Mouse (Mus musculus) heart, postnatal 10 days (tissue): ENCODE measurements around the gene Rpp30. TPM values are rescaled to one million over a fixed set of nuclear protein-coding genes. Genes with fewer than 3 reads are reported as not detected.
A peak's percentile ranks its signal among the peaks of the same experiment; 100 is the strongest.

ENCODE experiments used
- DNase-seq, 2 experiments: peaks; one replicate each; pipeline ENCODE4 v3.0.0; 2021
- intact Hi-C: fragments of 180-260 bp; cut with DNase I; formaldehyde crosslinking; loops from one replicate; pipeline ENCODE4 v1.15.1; 2025
- total RNA-seq, 2 experiments: library from RNA; stranded (reverse); gene quantifications; 2 replicates each; pipeline ENCODE4 v1.2.3; 2021

Gene Rpp30
- total RNA-seq = 10 to 100 TPM; 12.3 to 17.0 TPM

DNA sequence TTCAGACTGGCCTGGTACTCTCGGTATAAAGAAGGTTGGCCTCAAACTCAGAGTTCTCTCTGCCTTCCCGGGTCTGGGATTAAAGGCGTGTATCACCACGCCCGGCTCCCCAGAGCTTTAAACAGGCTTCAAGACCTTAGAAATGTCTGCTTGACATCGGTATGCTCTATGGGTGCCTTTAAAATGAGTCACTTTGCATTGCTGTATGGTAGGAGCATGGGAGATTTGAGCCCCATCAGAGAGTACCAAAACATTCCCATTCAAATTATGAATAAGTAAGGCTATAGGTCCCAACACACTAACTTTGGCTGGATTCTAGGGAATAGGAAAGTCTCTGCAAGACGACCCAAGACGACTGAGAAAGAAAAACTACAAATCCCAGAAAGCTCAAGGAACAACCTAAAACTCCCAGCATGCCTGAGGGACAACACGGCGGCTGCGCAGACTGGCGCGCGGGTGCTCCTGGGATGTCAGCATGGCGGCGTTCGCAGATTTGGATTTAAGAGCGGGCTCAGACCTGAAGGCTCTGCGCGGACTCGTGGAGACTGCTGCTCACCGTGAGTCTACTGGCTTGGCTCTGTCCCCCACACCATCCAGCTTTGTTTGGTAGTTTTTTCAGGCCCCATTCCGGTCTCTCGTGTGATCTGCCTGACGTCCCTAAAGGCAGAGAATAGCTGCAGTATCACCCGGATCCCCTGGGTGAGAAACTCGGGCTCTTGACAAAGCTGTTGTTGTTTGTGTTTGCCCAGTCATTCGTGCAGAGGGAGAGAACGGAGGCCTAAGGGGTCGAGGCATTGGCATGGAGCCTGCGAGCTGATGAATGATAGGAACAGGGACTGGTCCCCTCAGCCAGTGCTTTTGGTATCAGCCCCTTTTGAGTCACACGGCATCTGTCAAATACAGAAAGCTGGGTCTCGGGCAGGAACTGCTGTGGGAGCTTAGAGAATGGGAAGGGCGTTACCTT lies at the start of gene Rpp30:
Rpp30 (plus strand) TSS at position 455 of the 964 bp plus-strand sequence.
- peak; percentile 85 to 90 for DNase-seq
- intact Hi-C loops = loop anchor here (2.0 to 5.0 kb wide), 3 partner anchors 959 to 1411 kb away; no protein-coding TSS in a partner anchor

DNA sequence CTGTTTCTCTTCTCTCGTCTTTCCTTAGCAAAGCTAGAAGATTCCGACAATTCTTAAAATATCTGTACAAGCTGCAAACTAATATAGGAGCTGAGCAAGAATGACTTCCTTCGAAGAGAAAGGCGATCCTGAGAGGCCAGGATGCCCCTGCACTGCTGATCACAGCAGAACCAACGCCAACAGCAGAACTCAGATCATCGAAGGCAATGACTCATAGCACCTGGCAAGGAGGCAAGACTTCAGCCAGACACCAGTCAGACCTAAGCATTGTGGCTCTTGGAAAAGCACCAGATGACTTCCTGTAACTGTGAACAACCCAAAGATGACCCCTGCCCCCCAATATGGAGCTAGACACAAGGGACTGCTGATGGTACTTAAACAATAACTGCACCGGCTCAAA lies 37.5 kb upstream of the Rpp30 start:
- intact Hi-C loops = no loop called here

DNA sequence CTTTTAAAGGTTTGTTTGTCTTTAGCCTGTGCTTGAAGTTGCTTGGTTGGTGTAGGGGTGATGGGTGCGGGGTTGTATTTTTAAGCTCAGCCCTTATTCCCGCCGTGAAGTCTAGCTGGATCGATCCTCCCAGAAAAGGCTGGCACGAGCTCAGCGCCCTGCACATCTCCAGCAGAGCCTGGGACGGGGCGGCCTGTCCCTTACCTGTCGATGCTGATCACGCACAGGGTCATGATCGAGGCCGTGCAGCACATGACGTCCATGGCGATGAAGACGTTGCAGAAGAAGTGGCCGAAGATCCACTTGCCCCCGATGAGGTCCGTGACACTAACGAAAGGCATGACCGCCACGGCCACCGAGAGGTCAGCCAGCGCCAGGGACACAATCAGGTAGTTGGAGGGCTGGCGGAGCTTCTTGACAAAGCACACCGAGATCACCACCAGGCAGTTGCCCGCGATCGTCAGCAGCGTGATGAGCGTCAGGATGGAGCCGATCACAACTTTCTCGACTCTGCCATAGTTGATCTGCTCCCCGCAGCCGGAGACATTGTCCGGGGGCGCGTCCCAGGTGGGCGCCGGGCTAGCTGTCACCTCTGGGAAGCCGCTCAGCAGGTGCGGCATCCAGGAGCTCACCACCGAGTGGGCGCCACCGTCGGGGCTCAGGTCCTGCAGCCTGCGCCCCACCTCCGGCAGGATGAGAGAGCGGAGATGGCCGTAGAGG lies 26.9 kb upstream of the Rpp30 start:
- intact Hi-C loops = no loop called here
- no peak for DNase-seq

More for the DNA sequence above, 37.5 kb upstream of the Rpp30 start:
- no peak for DNase-seq

DNA sequence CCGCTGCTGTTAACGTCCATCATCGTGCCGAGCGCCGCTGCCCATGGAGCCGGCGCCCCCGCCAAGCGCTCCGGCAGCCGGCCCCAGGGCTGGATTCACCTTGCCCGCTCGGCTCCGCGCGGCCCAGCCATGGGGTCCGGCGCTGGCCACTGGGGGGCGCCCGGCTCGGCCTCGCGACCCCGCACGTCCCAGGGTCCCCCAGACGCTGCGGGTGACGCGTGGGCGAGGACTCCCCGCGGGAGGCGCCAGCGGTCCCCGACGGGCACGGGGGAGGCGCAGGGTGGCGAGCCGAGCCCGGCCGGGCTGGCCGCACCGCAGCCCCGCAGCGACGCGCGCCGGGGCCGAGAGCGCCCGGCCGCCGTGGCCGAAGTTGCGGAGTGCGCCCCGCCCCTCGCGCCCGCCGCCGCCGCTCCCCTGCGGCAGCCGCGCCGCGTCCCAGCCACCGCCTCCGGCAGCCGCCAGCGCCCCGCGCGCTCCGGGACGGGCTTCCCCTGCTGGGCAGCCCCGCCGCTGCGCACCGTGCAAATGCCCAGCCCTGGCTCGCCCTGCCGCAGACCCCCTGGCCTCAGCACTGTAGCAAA lies 26.2 kb upstream of the Rpp30 start, which contains the start of gene Htr7:
Htr7 (minus strand) TSS at position 277 of the 581 bp plus-strand sequence.
- intact Hi-C loops = no loop called here
- DNase-seq = peak; percentile 13 to 19

DNA sequence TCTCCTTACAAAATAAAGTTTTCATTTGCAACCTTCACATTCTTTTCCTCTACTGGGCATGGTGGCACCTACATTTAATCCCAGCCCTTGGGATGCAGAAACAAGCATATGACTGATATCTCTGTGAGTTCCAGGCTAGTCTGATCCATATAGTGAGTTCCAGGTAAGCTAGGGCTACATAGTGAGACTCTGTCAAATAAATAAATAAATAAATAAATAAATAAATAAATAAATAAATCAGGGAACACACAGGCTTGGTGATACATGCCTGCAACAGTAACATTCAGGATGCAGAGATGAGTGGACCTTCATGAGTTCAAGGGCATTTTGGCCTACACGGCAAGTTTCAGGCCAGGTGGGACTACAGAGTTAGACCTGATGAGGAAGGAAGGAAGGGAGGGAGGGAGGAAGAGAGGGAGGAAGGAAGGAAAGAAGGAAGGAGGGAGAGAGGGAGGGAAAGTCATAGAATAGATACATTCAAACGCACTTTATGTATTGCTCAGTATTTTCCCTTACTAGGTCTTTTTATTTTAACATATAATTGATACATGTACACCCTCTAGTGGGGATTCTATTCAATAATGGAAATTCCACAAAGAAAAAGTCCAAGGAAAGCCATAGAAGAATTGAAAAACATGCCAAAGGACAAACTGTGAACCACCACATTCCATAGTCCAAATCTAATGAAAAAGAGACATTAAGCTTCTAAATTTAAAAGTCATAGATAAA lies 20.6 kb upstream of the Rpp30 start:
- intact Hi-C loops = loop anchor here (1.0 to 2.0 kb wide), 2 partner anchors 938 to 1070 kb away; no protein-coding TSS in a partner anchor
- DNase-seq = no peak

DNA sequence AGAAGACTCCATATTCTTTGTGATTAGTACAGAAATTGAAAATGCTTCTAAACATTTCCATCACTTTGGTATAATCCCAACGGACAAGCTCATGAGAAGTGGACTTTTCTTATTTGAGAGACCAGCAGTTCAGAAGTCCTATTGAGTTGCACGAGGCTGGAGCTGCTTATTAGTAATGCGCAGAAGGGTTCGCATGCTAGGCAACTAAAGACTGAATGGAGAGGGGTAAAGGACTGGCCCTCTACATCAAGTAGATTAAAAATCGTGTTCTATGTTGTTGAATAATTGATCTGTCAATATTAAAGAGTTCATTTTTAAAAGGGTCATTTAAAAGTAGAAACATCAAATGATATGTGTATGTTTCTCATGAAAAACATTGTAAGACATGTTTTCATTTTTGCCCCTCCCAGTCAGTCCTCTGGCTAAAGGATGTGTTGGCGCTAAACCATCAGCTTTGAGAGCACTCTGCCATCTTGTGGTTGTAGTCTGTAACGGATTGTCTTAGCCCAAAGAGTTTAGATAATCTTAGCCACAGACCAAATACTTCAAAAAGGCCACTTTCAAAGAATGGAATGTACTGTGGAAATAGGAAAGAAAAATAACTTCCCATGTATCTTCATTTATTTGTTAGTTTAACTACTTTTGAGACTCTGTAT lies 782 bp upstream of the Rpp30 start:
- DNase-seq = peak; percentile 55 to 67
- intact Hi-C loops = loop anchor here (2.0 to 5.0 kb wide), 3 partner anchors 958 to 1410 kb away; no protein-coding TSS in a partner anchor

DNA sequence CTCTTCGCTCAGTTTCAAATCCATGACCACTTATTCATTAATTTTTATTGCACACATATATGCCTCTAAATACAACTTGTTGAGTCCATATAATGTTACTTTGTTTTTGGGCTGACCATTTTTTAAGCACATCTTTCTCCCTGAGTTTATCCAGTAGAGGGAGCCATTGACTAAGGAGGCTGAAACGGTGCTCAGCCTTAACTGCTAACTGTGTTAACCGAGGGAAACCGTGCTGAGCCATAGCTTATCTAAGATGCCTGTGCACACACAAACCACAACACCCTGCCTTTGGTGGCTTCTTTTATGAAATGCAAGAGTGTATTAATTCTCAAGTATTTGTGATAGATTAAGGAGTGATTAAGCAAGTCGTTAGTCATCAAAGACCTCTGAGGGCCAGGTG lies 7.3 kb downstream of the Rpp30 start:
- peak in 1 of 2 experiments; percentile 36 for DNase-seq

DNA sequence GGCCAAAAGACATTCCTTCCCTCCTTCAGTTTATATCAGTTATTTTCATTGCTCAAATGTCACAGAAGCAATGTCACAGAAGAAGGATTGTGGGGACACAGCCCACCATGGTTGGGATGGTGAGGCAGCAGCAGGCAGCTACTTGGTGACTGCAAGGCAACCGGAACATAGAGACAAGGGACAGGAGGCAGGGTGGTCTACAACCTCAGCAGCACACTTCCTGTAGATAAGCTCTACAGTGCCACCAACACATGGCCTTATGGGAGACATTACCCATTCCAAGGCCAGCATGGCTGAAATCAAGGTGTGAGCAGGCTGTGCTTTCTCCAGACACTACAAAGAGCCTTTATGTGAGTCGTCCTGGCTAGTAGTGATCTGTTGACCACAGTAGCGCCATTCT lies 13.7 kb downstream of the Rpp30 start:
- intact Hi-C loops = loop anchor here (10.0 kb wide), 1 partner anchor 458 kb away; the partner anchor contains the start of gene Hectd2
- no peak for DNase-seq

More for the DNA sequence above, 7.3 kb downstream of the Rpp30 start:
- intact Hi-C loops = loop anchor here (5.0 to 10.0 kb wide), 2 partner anchors 352 to 464 kb away; partner anchors contain the start of gene Hectd2

DNA sequence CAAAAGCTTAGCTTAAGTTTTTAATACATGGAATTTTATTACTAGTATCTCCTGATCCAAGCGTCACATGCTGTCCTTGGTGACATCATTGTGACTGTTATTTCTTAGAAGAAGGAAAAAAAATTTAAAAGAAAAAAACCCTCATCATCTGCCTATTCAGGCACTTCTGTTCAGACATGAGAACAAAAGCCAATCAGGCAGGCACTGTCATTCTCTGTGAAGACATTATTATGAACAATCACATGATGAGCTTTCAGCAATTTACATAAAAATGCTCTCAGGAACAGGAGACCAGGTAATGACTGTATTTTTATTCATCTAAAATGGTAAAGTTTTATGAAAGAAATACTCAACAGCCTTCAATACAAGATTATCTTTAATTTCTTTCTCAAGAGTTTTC lies 14.7 kb downstream of the Rpp30 start:
- no peak for DNase-seq
- intact Hi-C loops = loop anchor here (10.0 kb wide), 1 partner anchor 457 kb away; the partner anchor contains the start of gene Hectd2

DNA sequence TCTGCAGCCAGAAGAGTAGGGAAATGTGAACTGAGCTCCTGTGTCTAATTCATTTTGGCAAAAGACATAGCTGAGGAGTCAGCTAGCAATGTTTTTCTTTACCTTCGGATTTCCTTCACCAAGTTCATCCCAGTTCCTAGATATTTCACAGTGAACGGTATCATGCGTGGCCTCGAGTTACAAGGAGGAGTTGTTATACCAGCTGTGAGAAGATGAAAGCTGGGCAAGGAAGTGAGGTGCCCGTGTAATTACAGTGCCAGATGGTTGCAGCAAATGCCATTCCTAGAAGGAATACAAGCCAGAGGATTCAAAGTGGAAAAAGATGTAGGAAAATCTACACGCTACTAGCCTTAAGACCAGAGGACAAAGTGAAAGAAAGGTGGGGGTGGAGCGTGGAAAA lies 15.4 kb downstream of the Rpp30 start:
- DNase-seq = no peak
- intact Hi-C loops = loop anchor here (10.0 kb wide), 1 partner anchor 456 kb away; the partner anchor contains the start of gene Hectd2

DNA sequence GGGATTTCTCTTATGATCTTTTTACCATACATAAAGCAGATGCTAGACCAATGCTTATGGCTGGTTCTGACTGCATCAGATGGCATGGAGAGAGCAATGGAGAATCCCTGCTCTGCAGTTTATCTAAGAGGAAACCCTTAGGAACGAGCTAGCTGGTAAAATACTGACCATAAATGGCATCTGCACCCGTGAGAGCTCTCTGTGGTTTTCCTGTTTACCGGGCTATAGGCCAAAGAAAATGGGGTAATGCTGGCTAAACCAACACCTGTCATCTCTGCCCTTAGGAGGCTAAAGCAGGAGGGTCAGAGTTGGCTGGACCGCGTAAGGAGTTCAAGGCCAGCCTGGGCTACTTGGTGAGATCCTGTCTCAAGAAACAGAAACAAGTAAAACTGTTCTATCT lies 20.4 kb downstream of the Rpp30 start:
- intact Hi-C loops = no loop called here
- DNase-seq = no peak

DNA sequence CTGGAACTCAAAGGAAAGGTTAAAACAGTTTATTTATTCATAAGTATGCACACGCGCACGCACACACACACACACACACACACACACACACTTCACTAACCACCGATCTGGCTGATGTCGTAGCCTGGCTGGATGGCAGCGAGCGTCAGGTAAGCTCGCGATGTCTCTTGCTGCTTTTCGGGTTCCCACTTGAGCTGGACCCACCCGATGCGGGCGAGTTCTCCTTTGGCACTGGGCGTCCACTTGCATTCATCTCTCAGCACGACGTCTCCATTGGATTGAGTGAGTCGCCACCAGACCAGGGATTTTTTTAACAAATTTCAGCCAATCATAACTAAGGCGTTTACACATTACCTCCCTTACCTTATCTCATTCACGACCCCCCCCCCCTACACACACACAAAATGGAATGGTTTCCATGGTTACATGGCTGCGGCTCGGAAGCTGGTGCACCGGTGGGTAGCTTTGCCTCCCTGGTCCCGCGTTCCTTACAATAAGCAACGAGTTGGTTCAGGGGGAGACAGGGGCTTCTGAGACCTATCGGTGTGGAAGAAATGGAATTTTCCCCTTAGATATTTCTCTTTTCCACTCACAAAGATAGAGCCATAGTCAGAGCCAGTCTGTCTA lies 25.9 kb downstream of the Rpp30 start:
- intact Hi-C loops = no loop called here

DNA sequence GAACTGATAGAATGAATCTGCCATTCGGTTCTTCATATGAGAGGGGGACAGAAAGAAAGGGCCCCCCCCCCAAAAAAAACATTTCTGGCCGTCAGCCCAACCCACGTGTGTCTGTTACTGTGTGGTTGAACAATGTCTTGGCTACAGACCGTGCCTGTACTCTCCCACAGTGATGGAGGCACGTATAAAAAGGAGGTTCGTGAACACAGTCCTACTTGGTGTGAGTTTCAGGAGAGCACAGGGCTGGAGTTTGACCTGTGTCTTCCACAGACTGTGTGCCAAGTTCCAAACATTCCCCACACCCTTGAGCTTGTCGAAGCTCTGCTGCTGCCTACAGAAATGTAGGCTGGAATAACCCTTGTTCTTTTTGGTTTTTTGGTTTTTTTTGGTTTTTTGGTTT lies 26.9 kb downstream of the Rpp30 start:
- no peak for DNase-seq
- intact Hi-C loops = loop anchor here (2.0 to 5.0 kb wide), 3 partner anchors 72 to 236 kb away; no protein-coding TSS in a partner anchor

More for the DNA sequence above, 25.9 kb downstream of the Rpp30 start:
- DNase-seq = no peak

DNA sequence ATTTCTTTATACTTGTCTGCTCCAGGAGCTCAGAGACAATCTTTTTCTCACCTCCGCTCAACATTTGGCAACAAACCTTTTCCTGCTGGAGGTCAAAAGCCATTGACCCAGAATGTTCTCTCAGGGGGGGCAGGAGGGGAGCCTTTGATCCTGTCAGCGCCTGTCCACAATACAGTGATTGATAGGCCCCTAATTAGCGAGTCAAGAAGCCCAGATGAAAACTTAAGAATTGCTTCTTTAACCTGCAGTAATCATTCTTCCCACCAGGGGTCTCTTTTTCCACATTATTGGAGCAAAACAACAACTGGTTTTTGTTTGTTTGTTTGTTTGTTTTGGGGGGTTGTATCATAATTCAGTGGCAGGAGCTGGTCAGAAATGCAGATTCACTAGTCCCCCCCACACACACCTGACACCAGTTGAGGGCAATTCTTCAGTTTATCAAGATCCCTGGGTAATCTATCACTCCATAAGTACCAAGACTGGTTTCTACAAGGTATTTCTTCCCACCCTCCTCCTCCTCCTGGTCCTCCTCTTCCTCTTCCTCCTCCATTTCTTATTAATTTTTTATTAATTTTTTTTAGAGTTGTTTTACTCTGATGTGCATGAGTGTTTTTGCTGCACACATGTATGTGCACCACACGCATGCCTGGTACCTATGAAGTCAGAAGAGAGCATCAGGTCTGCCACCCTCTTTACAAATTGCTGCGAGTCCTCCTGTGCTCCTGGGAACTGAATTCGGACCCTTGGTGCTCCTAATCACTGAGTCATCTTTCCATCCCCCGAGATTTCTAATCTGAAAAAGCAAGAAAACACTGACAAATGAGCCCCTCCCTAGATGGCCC lies 27.8 kb downstream of the Rpp30 start:
- peak in 1 of 2 experiments; percentile 58 for DNase-seq
- intact Hi-C loops = loop anchor here (1.0 to 5.0 kb wide), 4 partner anchors 71 to 329 kb away; no protein-coding TSS in a partner anchor

DNA sequence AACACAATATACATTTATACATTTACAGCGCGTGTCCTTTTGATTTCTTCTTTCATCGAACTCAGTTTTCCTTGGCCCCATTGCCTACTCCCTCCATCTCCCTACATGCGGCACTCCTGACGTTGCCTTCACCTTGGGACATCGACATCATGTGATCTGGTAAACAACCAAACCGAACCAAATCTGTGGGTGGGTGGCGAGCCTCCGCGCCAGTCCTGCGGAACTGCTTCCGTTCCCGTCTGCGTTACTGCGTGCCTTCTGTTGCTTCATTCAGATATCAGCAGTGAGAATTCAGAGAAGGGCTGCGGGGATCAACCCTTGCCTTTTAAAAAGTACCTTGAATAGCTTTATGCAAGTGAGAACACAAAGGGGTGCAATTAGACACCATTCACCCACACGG lies 28.5 kb downstream of the Rpp30 start:
- intact Hi-C loops = loop anchor here (5.0 kb wide), 2 partner anchors 70 to 150 kb away; no protein-coding TSS in a partner anchor
- no peak for DNase-seq

DNA sequence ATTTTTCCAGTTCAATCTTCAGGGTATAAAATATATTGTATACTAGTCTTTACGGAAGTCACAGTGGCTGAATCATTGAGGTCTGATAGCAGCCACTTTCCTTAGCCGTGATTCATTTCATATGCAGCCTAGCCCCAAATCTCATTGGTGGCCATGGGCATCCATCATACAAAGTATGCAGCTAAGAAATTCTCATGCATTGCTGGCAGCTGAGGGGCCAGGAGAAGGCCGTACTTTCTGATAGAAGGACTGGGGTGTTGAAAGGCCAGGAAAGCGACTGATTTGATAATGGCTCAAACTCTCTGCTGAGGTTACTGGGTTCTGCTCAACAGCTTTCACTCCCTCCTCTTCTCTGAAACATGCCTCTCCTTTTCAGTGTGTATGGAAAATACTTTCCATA lies 32.7 kb downstream of the Rpp30 start:
- intact Hi-C loops = loop anchor here (2.0 kb wide), 1 partner anchor 51 kb away; no protein-coding TSS in a partner anchor
- DNase-seq = peak; percentile 44 to 47

DNA sequence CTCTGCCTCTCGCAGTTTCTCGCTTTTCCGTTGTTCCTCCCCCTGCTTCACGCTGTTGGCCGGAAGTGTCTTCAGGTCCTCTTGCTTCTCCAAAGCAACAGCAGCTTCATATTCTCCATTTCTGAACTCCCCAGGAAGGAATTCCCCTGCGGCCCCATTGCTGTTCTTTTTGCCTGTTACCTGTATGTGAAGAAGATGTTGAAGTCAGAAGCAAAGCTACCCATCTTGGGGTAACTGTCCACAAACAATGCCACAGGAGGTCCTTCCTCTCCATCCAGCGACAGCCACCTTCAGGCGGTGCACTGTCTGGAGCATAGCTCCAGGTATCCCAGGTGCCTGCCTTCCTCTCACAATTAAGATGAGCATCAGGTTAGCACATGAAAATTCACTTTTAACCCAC lies 35.7 kb downstream of the Rpp30 start:
- peak in 1 of 2 experiments; percentile 25 for DNase-seq
- intact Hi-C loops = no loop called here
